Mouse (Mus musculus): ENCODE measurements around the gene Rhobtb1. TPM values are rescaled to one million over a fixed set of nuclear protein-coding genes. Genes with fewer than 3 reads are reported as not detected.

Rhobtb1 gene
- polyA plus RNA-seq, 1 experiment from 2014 or later, result 26.6 TPM

DNA sequence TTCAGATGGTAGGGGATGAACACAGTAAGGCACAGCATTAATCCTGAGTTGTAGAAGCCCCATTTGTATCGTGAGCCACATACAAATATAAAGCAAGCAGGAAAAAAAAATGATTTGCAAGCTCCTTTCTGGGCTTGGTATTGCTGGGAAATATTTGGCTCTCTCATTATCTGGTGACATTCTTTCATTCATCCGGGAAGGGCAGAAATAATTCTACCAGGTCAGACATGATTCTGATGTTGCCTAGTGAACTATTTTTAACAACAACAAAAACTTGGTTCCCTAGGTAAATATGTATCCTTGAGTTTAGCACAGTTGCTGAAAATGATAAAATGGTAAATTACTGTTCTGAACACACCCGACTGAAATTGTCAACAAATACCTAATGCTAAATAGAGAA is 21.2 kb downstream of the Rhobtb1 start:
- no peak for ATAC-seq (ENCODE audit: low FRiP score, low TSS enrichment)
- Histone ChIP-seq H3K4me2 (replicated peaks; ENCODE audit: low read depth, low read length) (no peak overlapping the region), H3K27me3 (ENCODE audit: control insufficient read depth, insufficient read depth, low read length) (no peaks in the 10 kb centered on the region), H3K9ac (ENCODE audit: low read depth, low read length) (no peak overlapping the region), H3K36me3 (ENCODE audit: control insufficient read depth, insufficient read depth, low read length) (no peaks in the 10 kb centered on the region), H3K9me3 (ENCODE audit: control insufficient read depth, low read length) (no peaks in the 10 kb centered on the region), H3K27ac (ENCODE audit: low read depth, low read length) (no peak overlapping the region), H3K4me1 (ENCODE audit: control insufficient read depth, insufficient read depth, low read length) (no peaks in the 10 kb centered on the region), H3K4me3 (ENCODE audit: low read length) (no peak overlapping the region)
- whole genome bisulfite sequencing, result 75% methylated on average over 3 of the region's 3 CpGs

DNA sequence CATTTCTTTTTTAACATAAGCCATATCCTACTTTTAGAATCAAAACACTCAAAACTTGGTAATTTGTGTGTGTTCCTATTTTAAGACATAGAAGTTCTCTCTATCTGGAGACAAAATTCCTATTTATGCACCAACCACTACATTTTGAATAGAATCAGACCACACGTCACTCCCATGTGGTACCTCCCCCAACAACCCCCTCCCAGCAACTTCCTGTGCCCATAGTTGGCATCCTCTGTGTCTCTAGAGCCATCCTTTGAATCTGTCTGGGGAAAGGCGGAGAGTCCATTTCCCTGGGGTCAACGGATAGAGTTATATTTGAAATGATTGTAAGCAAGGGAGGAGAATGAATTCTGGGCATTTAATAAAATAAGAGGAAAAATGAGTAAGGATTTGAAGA is 24.9 kb downstream of the Rhobtb1 start:
- H3K9ac ChIP-seq (ENCODE audit: low read depth, low read length), result no peak overlapping the region
- no peak for ATAC-seq (ENCODE audit: low FRiP score, low TSS enrichment)
- peaks cover 4% of the 10 kb centered on the region; the same call in 1 of the 2 replicates for H3K9me3 ChIP-seq (ENCODE audit: control insufficient read depth, low read length)
- H3K27ac ChIP-seq (ENCODE audit: low read depth, low read length), result no peak overlapping the region
- H3K4me1 ChIP-seq (ENCODE audit: control insufficient read depth, insufficient read depth, low read length), result no peaks in the 10 kb centered on the region
- WGBS, result 82% methylated on average over 3 of the region's 3 CpGs
- H3K4me3 ChIP-seq (ENCODE audit: low read length), result no peak overlapping the region
- H3K27me3 ChIP-seq (ENCODE audit: control insufficient read depth, insufficient read depth, low read length), result no peaks in the 10 kb centered on the region
- no peaks in the 10 kb centered on the region for H3K36me3 ChIP-seq (ENCODE audit: control insufficient read depth, insufficient read depth, low read length)
- no peak overlapping the region for H3K4me2 ChIP-seq (replicated peaks; ENCODE audit: low read depth, low read length)

DNA sequence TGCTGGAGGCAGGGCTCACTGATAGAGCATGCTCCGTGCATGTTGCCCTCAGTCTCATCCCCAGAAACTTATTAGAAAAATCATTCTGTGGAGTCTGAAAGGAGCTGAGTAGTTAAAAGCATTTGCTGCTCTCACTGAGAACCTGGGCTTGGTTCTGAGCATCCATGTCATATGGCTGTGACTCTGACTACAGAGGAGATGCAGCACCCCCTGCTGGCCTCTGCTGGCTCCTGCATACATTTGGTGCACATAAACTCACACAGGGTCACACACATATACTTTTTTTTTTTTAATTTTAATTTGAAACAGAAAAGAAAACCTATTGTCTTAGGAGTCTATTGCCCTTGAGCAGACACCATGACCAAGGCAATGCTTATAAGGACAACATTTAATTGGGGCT is 28.1 kb downstream of the Rhobtb1 start:
- Histone ChIP-seq H3K27ac (ENCODE audit: low read depth, low read length) (no peak overlapping the region), H3K4me1 (ENCODE audit: control insufficient read depth, insufficient read depth, low read length) (no peaks in the 10 kb centered on the region), H3K36me3 (ENCODE audit: control insufficient read depth, insufficient read depth, low read length) (no peaks in the 10 kb centered on the region), H3K9me3 (ENCODE audit: control insufficient read depth, low read length) (peaks cover 4% of the 10 kb centered on the region; the same call in 1 of the 2 replicates), H3K4me3 (ENCODE audit: low read length) (no peak overlapping the region), H3K9ac (ENCODE audit: low read depth, low read length) (no peak overlapping the region), H3K4me2 (replicated peaks; ENCODE audit: low read depth, low read length) (no peak overlapping the region), H3K27me3 (ENCODE audit: control insufficient read depth, insufficient read depth, low read length) (no peaks in the 10 kb centered on the region)
- 100% methylated on average over 1 of the region's 1 CpGs for WGBS
- ATAC-seq (ENCODE audit: low FRiP score, low TSS enrichment), result no peak

DNA sequence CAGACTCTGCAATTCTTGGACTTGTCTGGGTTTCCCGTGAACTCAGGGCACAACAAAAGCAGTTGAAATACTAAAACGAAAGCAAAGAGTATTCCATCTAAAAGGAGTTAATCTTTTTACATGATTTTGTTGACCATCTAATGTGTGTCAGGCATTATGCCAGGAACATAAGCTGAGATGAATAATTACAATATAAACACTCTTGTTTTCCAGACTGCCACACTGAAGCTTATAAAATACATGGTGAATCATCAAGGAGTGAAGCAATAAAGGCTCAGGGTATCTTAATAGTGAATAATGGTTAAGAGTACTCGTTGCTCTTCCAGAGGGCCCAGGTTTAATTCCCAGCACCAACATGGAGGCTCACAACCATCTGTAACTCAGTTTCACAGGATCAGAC is 29.8 kb downstream of the Rhobtb1 start:
- H3K4me1 ChIP-seq (ENCODE audit: control insufficient read depth, insufficient read depth, low read length), result no peaks in the 10 kb centered on the region
- no peak overlapping the region for H3K9ac ChIP-seq (ENCODE audit: low read depth, low read length)
- no peaks in the 10 kb centered on the region for H3K36me3 ChIP-seq (ENCODE audit: control insufficient read depth, insufficient read depth, low read length)
- H3K4me2 ChIP-seq (replicated peaks; ENCODE audit: low read depth, low read length), result no peak overlapping the region
- H3K4me3 ChIP-seq (ENCODE audit: low read length), result no peak overlapping the region
- H3K27me3 ChIP-seq (ENCODE audit: control insufficient read depth, insufficient read depth, low read length), result no peaks in the 10 kb centered on the region
- no peak overlapping the region for H3K27ac ChIP-seq (ENCODE audit: low read depth, low read length)
- WGBS, result 56% methylated on average over 3 of the region's 3 CpGs
- H3K9me3 ChIP-seq (ENCODE audit: control insufficient read depth, low read length), result peaks cover 4% of the 10 kb centered on the region; the same call in 1 of the 2 replicates
- no peak for ATAC-seq (ENCODE audit: low FRiP score, low TSS enrichment)

DNA sequence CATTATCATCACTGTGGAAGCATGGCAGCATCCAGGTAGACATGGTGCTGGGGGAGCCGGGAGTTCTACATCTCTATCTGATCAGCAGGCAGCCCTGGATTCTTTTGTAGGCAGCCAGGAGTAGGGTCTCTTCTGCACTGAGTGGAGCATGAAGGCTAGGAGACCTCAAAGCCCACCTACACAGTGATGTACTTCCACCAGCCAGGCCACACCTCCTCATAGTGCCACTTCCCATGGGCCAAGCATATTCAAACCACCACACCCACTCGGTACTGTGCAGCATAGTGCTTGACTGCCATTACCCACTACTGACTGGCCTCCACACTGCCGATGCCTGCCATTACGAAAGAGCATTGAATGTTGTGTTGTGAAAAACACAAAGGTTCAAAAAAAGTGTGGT is 33.7 kb downstream of the Rhobtb1 start:
- Histone ChIP-seq H3K4me1 (ENCODE audit: control insufficient read depth, insufficient read depth, low read length) (no peaks in the 10 kb centered on the region), H3K9me3 (ENCODE audit: control insufficient read depth, low read length) (no peaks in the 10 kb centered on the region), H3K27ac (ENCODE audit: low read depth, low read length) (0 out of 2 replicates have a peak overlapping the region, but pooled peaks have one; percentile 44), H3K9ac (ENCODE audit: low read depth, low read length) (no peak overlapping the region), H3K36me3 (ENCODE audit: control insufficient read depth, insufficient read depth, low read length) (no peaks in the 10 kb centered on the region), H3K4me3 (ENCODE audit: low read length) (no peak overlapping the region), H3K27me3 (ENCODE audit: control insufficient read depth, insufficient read depth, low read length) (no peaks in the 10 kb centered on the region), H3K4me2 (replicated peaks; ENCODE audit: low read depth, low read length) (no peak overlapping the region)
- 97% methylated on average over 4 of the region's 4 CpGs for WGBS
- ATAC-seq (ENCODE audit: low FRiP score, low TSS enrichment), result no peak

DNA sequence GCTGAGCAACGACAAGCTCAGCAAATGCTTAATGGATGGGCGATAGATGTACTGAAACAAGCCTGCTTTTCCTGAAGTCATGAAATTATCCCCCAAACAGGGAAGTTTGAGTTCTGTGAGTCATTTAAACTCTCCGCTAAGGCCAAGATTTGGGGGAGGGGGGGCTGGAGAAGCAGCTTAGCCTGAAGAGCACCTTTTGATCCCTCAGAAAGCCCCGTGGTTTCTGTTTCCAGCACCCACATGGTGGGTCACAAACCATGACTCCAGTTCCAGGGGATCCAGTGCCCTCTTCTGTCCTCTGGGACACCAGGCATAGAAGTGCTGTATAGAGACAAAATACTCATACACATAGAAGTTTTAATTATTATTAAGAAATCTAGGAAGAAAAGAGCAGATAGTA is 34.2 kb downstream of the Rhobtb1 start:
- Histone ChIP-seq H3K36me3 (ENCODE audit: control insufficient read depth, insufficient read depth, low read length) (no peaks in the 10 kb centered on the region), H3K27ac (ENCODE audit: low read depth, low read length) (peak overlapping the region; percentile 44; the same call in 1 of the 2 replicates), H3K4me3 (ENCODE audit: low read length) (no peak overlapping the region), H3K9me3 (ENCODE audit: control insufficient read depth, low read length) (no peaks in the 10 kb centered on the region), H3K9ac (ENCODE audit: low read depth, low read length) (no peak overlapping the region), H3K27me3 (ENCODE audit: control insufficient read depth, insufficient read depth, low read length) (no peaks in the 10 kb centered on the region), H3K4me1 (ENCODE audit: control insufficient read depth, insufficient read depth, low read length) (no peaks in the 10 kb centered on the region), H3K4me2 (replicated peaks; ENCODE audit: low read depth, low read length) (peak overlapping the region; percentile 43)
- 70% methylated on average over 4 of the region's 4 CpGs for WGBS
- ATAC-seq (ENCODE audit: low FRiP score, low TSS enrichment), result no peak

DNA sequence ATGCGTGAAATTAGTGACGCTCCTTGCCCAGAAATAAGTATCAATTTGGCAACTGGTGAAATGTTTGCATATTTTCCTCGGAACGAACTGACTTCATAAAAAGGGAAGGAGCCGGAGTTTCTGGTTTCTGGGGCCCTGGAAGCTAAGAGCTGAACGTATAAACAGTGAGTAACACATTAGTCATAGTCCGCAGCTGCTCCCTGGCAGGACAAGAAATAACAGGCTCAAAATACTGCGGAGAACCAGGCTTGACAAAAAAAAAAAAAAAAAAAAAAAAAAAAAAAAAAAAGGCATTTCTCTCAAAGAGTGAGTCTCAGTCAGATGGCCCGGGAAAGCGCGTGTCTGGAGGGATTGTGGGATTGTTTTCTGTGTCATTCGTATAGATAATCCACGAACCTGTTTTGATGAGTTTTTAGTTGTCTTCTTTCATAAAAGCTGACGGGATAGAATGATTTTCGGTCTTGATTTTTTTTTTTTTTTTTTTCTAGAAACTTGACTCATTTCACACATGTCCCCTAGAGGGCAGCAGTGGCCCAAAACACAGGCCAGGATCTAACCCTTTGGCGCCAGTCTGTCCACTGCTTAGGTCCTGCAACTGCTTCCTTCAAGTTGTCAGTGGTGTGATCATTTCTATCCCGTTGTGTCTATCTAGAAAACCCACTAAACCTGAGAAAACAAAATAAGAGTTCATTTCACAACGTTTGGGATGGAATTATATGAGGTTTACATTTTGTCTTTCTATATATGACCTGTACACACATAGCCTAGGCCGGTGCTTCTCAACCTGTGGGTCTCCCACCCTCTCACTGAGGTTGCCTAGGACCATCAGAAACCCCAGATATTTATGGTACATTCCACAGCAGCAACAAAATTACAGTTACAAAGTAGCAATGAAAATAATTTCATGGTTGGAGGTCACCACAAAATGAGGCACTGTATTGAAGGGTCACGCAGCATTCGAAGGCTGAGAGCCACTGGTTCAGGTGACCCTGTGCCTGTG is 35.0 kb downstream of the Rhobtb1 start:
- ATAC-seq (ENCODE audit: low FRiP score, low TSS enrichment), result peak; percentile 92
- no peaks in the 10 kb centered on the region for H3K36me3 ChIP-seq (ENCODE audit: control insufficient read depth, insufficient read depth, low read length)
- H3K27ac ChIP-seq (ENCODE audit: low read depth, low read length), result no peak overlapping the region
- H3K27me3 ChIP-seq (ENCODE audit: control insufficient read depth, insufficient read depth, low read length), result no peaks in the 10 kb centered on the region
- no peak overlapping the region for H3K9ac ChIP-seq (ENCODE audit: low read depth, low read length)
- H3K4me2 ChIP-seq (replicated peaks; ENCODE audit: low read depth, low read length), result peak overlapping the region; percentile 43
- no peaks in the 10 kb centered on the region for H3K9me3 ChIP-seq (ENCODE audit: control insufficient read depth, low read length)
- WGBS, result 19% methylated on average over 21 of the region's 21 CpGs
- peak overlapping the region; percentile 32; the same call in 1 of the 2 replicates for H3K4me3 ChIP-seq (ENCODE audit: low read length)
- no peaks in the 10 kb centered on the region for H3K4me1 ChIP-seq (ENCODE audit: control insufficient read depth, insufficient read depth, low read length)

DNA sequence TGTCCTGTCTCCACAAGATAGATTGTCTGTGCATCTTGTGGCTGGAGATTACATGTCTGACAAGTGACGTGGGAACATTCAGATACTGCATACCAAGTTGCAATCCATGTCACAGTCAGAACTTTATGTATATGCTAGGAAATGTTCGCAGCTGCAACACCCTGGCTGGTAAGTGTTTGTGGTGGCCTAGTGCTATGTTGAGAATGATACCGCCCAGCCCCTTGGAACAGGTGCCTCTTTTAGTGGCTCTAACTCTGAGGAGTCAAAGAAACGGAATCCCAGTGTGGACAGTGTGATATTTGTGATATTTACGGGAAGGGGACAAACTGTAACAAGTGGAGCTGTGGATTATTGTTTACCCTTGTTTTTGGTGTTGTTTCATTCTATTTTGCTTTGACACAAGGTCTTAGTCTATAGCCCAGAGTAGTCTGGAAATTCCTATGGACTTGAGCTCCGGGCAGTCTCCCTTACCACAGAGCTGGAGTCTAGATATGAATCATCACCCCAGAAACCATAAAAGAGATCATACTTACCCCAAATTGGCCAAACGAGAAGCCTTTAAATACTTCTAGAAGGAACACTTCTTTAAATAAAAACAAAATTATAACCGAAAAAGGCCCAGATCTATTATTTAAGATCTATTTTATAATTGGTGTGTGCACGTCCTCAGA is 36.7 kb downstream of the Rhobtb1 start:
- no peak overlapping the region for H3K4me3 ChIP-seq (ENCODE audit: low read length)
- H3K9ac ChIP-seq (ENCODE audit: low read depth, low read length), result no peak overlapping the region
- 86% methylated on average over 9 of the region's 9 CpGs for WGBS
- no peaks in the 10 kb centered on the region for H3K36me3 ChIP-seq (ENCODE audit: control insufficient read depth, insufficient read depth, low read length)
- H3K9me3 ChIP-seq (ENCODE audit: control insufficient read depth, low read length), result no peaks in the 10 kb centered on the region
- no peak overlapping the region for H3K4me2 ChIP-seq (replicated peaks; ENCODE audit: low read depth, low read length)
- H3K4me1 ChIP-seq (ENCODE audit: control insufficient read depth, insufficient read depth, low read length), result no peaks in the 10 kb centered on the region
- H3K27me3 ChIP-seq (ENCODE audit: control insufficient read depth, insufficient read depth, low read length), result no peaks in the 10 kb centered on the region
- no peak overlapping the region for H3K27ac ChIP-seq (ENCODE audit: low read depth, low read length)
- no peak for ATAC-seq (ENCODE audit: low FRiP score, low TSS enrichment)
